Mouse (Mus musculus) neural tube, embryonic 14.5 days (tissue): ENCODE data around the gene Gm960. TPM values are rescaled to one million over a fixed set of nuclear protein-coding genes. Genes with fewer than 3 reads are reported as not detected.

Source experiments
- ATAC-seq: fragments of 200-750 bp; cut with Nextera tagmentation; 2 replicates; pipeline ENCODE4 v1.8.0; 2017; ENCODE audit warnings: low read depth, mild to moderate bottlenecking, moderate TSS enrichment, moderate library complexity
- H3K27ac ChIP-seq: fragments of 300-500 bp; sonication (generic); 2 replicates; pipeline ENCODE4 v1.5.1; 2014; ENCODE audit warnings: low read depth, mild to moderate bottlenecking, control low read depth, low read length, moderate library complexity, mixed read lengths
- H3K27me3 ChIP-seq: fragments of 300-500 bp; sonication (generic); 2 replicates; pipeline ENCODE4 v1.6.1; 2014; ENCODE audit warnings: low read length; ENCODE audit not compliant: control insufficient read depth, insufficient read depth
- H3K36me3 ChIP-seq: fragments of 300-500 bp; sonication (generic); 2 replicates; pipeline ENCODE4 v1.6.1; 2014; ENCODE audit warnings: low read length, mixed read lengths; ENCODE audit not compliant: control insufficient read depth, insufficient read depth
- H3K4me1 ChIP-seq: fragments of 300-500 bp; sonication (generic); 2 replicates; pipeline ENCODE4 v1.6.1; 2014; ENCODE audit warnings: low read length; ENCODE audit not compliant: control insufficient read depth, insufficient read depth
- H3K4me2 ChIP-seq: fragments of 300-500 bp; sonication (generic); 2 replicates; pipeline ENCODE4 v1.6.1; 2014; ENCODE audit warnings: mild to moderate bottlenecking, low read depth, low read length, control low read depth
- H3K4me3 ChIP-seq: fragments of 300-500 bp; sonication (generic); 2 replicates; pipeline ENCODE4 v1.5.1; 2014; ENCODE audit warnings: low read depth, low read length, control low read depth, mixed read lengths
- H3K9ac ChIP-seq: fragments of 300-500 bp; sonication (generic); replicated peaks from 2 replicates; pipeline ENCODE4 v1.6.1; 2014; ENCODE audit warnings: low read depth, mild to moderate bottlenecking, control low read depth, low read length, mixed read lengths
- H3K9me3 ChIP-seq: fragments of 300-500 bp; sonication (generic); 2 replicates; pipeline ENCODE4 v1.6.1; 2016; ENCODE audit warnings: low read length; ENCODE audit not compliant: control insufficient read depth
- WGBS: fragments of 180-500 bp; shearing (Covaris S2); extraction: QIAGEN DNeasy Blood & Tissue Kit; methylation state at CpG from one replicate; pipeline ENCODE4 v1.1.7; 2014; 5-methylcytosine and 5-hydroxymethylcytosine counted together
- polyA plus RNA-seq: library from polyadenylated mRNA; unstranded; fragments of >200 nt; fragmentation: Nextera tagmentation; extraction: Ambion mirVana; gene quantifications from 2 replicates; pipeline ENCODE4 v1.2.1, GENCODE M21; 2014

Gm960 gene
- polyA plus RNA-seq, 1 experiment from 2014 or later, result 8.5 TPM

- peak within 1 kb of the TSS; percentile 95 for H3K9ac ChIP-seq
- ATAC-seq, result peak; percentile 95
- peak within 1 kb of the TSS; percentile 92 for H3K27ac ChIP-seq
- H3K27me3 ChIP-seq, result no peaks in the 10 kb centered on the region
- peaks cover 24% of the 10 kb centered on the region for H3K4me1 ChIP-seq
- H3K36me3 ChIP-seq, result peaks cover 28% of the 10 kb centered on the region
- peak within 1 kb of the TSS; percentile 74 for H3K4me2 ChIP-seq
- WGBS, result under 1% methylated on average over 75 of the region's 87 CpGs
- no peaks in the 10 kb centered on the region for H3K9me3 ChIP-seq
- H3K4me3 ChIP-seq, result peak within 1 kb of the TSS; percentile 91
Observed at GRCm38 (mm10) chr19:4615151-4616093, 83.0 kb downstream of the Gm960 start, which contains the start of gene Lrfn4. TSS of gene Lrfn4 (minus strand) at chr19:4615667.

DNA sequence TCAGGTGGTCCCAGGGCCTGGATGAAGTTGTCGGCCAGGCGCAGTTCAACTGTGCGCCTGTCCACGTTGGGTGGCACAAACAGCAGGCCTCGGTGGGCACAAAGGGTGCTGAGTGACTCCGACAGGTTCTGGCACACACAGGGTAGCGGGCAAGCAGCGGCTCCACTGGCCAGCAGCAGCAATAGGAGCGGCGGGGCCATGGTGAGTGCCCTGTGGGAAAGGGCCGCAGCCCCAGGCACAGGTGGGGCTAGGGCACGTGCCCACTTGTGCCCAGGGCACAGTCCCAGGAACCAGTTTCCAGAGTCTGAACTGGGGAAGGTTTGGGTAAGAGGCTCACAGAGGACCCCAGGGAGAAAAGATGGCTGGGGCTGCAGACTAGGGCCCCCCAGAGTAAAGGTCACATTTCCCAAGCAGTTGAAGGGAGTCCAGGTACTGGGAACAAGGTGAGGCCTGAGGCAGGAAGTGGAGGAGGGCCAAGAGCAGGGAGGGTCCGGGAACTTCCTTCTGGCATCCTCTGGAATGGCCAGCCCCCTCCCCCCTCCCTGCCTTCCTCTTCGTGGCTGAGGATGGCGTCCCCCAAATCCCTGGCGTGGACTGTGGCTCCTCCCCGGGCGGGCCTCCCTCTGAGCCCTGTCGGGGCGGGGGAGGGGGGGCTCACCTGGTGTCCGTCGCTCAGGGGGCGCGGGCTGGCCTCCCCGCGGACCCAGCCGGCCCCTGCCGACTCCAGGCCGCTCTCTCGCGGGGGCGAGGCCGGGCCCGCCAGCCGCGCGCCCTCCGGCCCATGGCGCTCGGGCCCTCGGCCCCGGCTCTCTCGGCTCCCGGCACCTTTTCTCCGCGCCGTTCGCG is 83.9 kb downstream of the Gm960 start:
- Histone ChIP-seq H3K4me2 (peak overlapping the region; percentile 74), H3K4me1 (peaks cover 24% of the 10 kb centered on the region), H3K9ac (peak overlapping the region; percentile 95), H3K27me3 (no peaks in the 10 kb centered on the region), H3K36me3 (peaks cover 28% of the 10 kb centered on the region), H3K27ac (peak overlapping the region; percentile 92), H3K4me3 (peak overlapping the region; percentile 91), H3K9me3 (no peaks in the 10 kb centered on the region)
- 18% methylated on average over 42 of the region's 49 CpGs for WGBS
- peak; percentile 10 for ATAC-seq

DNA sequence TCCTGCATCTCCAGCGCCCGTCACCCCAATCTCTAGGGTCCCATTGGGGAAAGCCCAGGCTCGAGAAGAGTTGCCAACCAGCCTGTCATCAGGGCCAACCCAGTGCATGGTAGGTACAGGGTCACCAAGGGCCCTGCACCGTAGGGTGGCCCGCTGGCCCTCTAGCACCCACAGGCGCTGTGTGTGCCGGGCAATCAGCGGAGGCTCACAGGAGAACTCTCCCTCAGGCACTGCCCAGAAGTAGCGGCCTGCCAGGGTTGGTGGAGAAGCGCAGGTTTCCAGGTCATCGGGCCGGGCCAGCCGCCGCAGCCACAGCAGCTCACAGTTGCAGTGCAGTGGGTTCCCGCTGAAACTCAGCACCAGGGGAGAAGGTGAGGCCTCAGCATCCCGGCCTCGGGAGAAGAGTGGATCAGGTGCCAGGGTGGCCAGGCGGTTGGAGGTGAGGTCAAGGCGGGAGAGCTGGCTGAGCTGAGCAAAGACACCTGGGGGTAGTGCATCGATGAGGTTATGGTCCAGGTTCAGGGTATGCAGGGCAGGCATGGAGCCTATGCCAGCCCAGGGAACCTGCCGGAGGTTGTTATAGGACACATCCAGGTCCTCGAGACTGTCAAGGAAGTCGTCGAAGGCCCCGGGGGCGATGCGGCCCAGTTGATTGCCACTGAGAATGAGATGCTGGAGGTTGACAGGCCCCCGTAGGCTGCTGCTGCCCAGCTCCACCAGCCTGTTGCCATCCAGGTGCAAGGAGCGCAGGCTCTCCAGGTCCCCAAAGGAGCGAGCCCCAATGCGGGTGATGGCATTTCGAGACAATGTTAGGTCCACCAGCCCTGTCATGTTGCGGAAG is 84.8 kb downstream of the Gm960 start:
- ATAC-seq, result no peak
- peaks cover 24% of the 10 kb centered on the region for H3K4me1 ChIP-seq
- peak overlapping the region; percentile 91 for H3K4me3 ChIP-seq
- no peaks in the 10 kb centered on the region for H3K9me3 ChIP-seq
- no peak overlapping the region for H3K27ac ChIP-seq
- 0 out of 2 replicates have a peak overlapping the region, but pooled peaks have one; percentile 25 for H3K9ac ChIP-seq
- no peaks in the 10 kb centered on the region for H3K27me3 ChIP-seq
- peak overlapping the region; percentile 74 for H3K4me2 ChIP-seq
- WGBS, result 91% methylated on average over 33 of the region's 33 CpGs
- peaks cover 28% of the 10 kb centered on the region for H3K36me3 ChIP-seq

DNA sequence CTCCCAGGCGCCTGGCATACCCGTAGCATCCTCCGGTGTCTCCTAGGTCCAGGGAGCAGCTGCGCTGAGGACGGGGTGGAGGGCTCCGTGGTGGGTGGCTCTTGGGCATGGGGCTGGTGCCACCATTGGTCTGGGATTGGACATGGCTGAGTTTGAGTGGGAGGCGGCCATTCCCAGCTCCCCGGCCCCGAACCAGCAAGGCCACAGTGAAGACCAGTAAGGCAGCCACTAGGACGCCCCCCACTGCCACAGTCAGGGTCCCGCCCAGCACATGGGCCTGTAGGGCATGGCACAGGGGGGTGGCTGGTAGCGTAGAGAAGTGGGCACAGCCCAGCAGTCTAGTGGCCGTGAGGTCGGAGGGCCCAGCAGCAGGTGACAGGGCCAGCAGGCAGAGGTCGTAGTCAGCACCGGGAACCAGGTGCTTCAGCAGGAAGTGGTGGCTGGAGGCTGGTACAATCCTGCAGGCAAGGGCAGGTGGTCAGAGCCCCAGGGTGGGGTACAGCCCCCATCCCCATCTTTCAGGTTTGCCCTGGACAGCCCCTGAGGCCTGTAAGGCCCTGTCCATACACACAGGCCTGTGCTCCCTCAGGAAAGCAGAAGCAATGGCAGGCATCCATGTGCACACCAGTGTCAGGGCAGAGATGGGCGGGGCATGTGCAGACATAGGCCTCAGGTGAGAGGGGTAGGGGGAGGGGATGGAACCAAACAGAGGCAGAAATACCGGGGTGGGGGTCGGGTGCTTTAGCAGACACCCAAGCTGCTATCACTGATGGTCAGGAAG is 86.1 kb downstream of the Gm960 start:
- no peak for ATAC-seq
- Histone ChIP-seq H3K27ac (no peak overlapping the region), H3K36me3 (peaks cover 28% of the 10 kb centered on the region), H3K27me3 (no peaks in the 10 kb centered on the region), H3K4me2 (no peak overlapping the region; the same call in 1 of the 2 replicates), H3K9ac (no peak overlapping the region), H3K4me3 (no peak overlapping the region), H3K9me3 (no peaks in the 10 kb centered on the region), H3K4me1 (peaks cover 24% of the 10 kb centered on the region)
- 91% methylated on average over 19 of the region's 19 CpGs for WGBS

GRCm38 (mm10) chr19:4610109-4610508 is 88.4 kb downstream of the Gm960 start:
- Histone ChIP-seq H3K4me1 (peaks cover 21% of the 10 kb centered on the region), H3K4me3 (no peak overlapping the region), H3K36me3 (peaks cover 28% of the 10 kb centered on the region), H3K4me2 (no peak overlapping the region), H3K27ac (no peak overlapping the region), H3K27me3 (no peaks in the 10 kb centered on the region), H3K9me3 (no peaks in the 10 kb centered on the region), H3K9ac (no peak overlapping the region)
- ATAC-seq, result no peak
- WGBS, result 56% methylated on average over 4 of the region's 4 CpGs

- 88% methylated on average over 4 of the region's 4 CpGs for WGBS
- no peak overlapping the region for H3K4me2 ChIP-seq
- no peaks in the 10 kb centered on the region for H3K27me3 ChIP-seq
- H3K4me3 ChIP-seq, result no peak overlapping the region
- ATAC-seq, result no peak
- H3K9ac ChIP-seq, result no peak overlapping the region
- no peaks in the 10 kb centered on the region for H3K9me3 ChIP-seq
- peaks cover 9% of the 10 kb centered on the region for H3K4me1 ChIP-seq
- peaks cover 23% of the 10 kb centered on the region for H3K36me3 ChIP-seq
- H3K27ac ChIP-seq, result no peak overlapping the region
Observed at GRCm38 (mm10) chr19:4608511-4608910, 90.0 kb downstream of the Gm960 start.

DNA sequence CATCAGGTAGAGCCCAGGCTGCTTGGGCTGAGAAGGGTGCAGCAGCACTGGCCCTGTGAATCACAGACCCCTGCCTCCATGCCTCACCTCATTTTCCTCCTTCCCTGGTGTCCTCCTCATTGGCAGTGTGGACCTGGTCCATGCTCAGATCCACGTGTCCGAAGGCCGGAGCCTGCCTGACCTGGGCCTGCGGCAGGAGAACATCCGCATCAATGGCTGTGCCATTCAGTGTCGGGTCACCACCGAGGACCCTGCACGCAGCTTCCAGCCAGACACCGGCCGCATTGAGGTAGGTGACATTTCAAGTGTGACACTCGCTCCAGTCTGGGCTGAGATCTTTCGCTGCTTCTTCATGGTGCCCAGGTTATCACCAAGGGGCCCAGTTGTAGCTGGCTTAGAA is 91.1 kb downstream of the Gm960 start:
- H3K36me3 ChIP-seq, result peaks cover 12% of the 10 kb centered on the region
- no peaks in the 10 kb centered on the region for H3K27me3 ChIP-seq
- 88% methylated on average over 12 of the region's 12 CpGs for WGBS
- no peak overlapping the region for H3K4me2 ChIP-seq
- H3K9ac ChIP-seq, result no peak overlapping the region
- ATAC-seq, result no peak
- H3K4me3 ChIP-seq, result no peak overlapping the region
- H3K4me1 ChIP-seq, result no peaks in the 10 kb centered on the region; the same call in 1 of the 2 replicates
- H3K27ac ChIP-seq, result no peak overlapping the region
- no peaks in the 10 kb centered on the region for H3K9me3 ChIP-seq

GRCm38 (mm10) chr19:4605654-4606053 is 92.8 kb downstream of the Gm960 start:
- H3K36me3 ChIP-seq, result no peaks in the 10 kb centered on the region
- no peaks in the 10 kb centered on the region for H3K4me1 ChIP-seq
- no peak for ATAC-seq
- H3K27me3 ChIP-seq, result no peaks in the 10 kb centered on the region
- no peaks in the 10 kb centered on the region for H3K9me3 ChIP-seq
- no peak overlapping the region for H3K9ac ChIP-seq
- WGBS, result 90% methylated on average over 4 of the region's 4 CpGs
- no peak overlapping the region for H3K4me3 ChIP-seq
- no peak overlapping the region for H3K4me2 ChIP-seq
- no peak overlapping the region for H3K27ac ChIP-seq
